Mouse (Mus musculus) layer of hippocampus, adult 11-12 months (tissue): ENCODE measurements at regions not wholly inside any gene's neighbourhood (a gene's known extent, or its start where the extent isn't known, plus 50 kb on each side); places are given as distances from the start of the nearest gene placed in this dataset.

ENCODE experiments used
- DNase-seq: peaks from one replicate; pipeline ENCODE4 v3.0.0; 2022; ENCODE audit warnings: low spot score

- DNase-seq: no peak
These were observed 147.3 kb upstream of the Usp24 start for GRCm38 (mm10) chr4:106168741-106169140.

- no peak for DNase-seq
These were observed 146.5 kb upstream of the Usp24 start for GRCm38 (mm10) chr4:106169466-106169865.

- no peak for DNase-seq
These were observed 145.3 kb upstream of the Usp24 start for GRCm38 (mm10) chr4:106170731-106171130.

GRCm38 (mm10) chr4:106175352-106175751, 140.7 kb upstream of the Usp24 start:
- DNase-seq: no peak

- DNase-seq: no peak
These were observed 130.1 kb upstream of the Usp24 start for GRCm38 (mm10) chr4:106185745-106186501.

GRCm38 (mm10) chr4:106186684-106187083, 129.3 kb upstream of the Usp24 start:
- DNase-seq: no peak

- DNase-seq: no peak
These were observed 125.8 kb upstream of the Usp24 start for GRCm38 (mm10) chr4:106190248-106190647.

GRCm38 (mm10) chr4:106191331-106191730, 124.7 kb upstream of the Usp24 start:
- no peak for DNase-seq

- no peak for DNase-seq
These were observed 124.2 kb upstream of the Usp24 start for GRCm38 (mm10) chr4:106191843-106192242.

GRCm38 (mm10) chr4:106193204-106193945, 122.6 kb upstream of the Usp24 start:
- DNase-seq: no peak

GRCm38 (mm10) chr4:106195497-106196166, 120.4 kb upstream of the Usp24 start:
- DNase-seq: no peak

GRCm38 (mm10) chr4:106199833-106200232, 116.2 kb upstream of the Usp24 start:
- peak; percentile 21 for DNase-seq

GRCm38 (mm10) chr4:106200241-106200640, 115.8 kb upstream of the Usp24 start:
- DNase-seq: no peak

GRCm38 (mm10) chr4:106202554-106202953, 113.5 kb upstream of the Usp24 start:
- DNase-seq: no peak

- no peak for DNase-seq
These were observed 110.8 kb upstream of the Usp24 start for GRCm38 (mm10) chr4:106205200-106205599.

GRCm38 (mm10) chr4:106206023-106206422, 110.0 kb upstream of the Usp24 start:
- no peak for DNase-seq

GRCm38 (mm10) chr4:106209465-106209864, 106.5 kb upstream of the Usp24 start:
- DNase-seq: no peak

GRCm38 (mm10) chr4:106209975-106210374, 106.0 kb upstream of the Usp24 start:
- no peak for DNase-seq

GRCm38 (mm10) chr4:106214170-106214569, 101.8 kb upstream of the Usp24 start:
- DNase-seq: no peak

GRCm38 (mm10) chr4:106220621-106221020, 95.4 kb upstream of the Usp24 start:
- DNase-seq: no peak

- peak; percentile 48 for DNase-seq
These were observed 90.7 kb upstream of the Usp24 start for GRCm38 (mm10) chr4:106225184-106225862.

GRCm38 (mm10) chr4:106227428-106227827, 88.6 kb upstream of the Usp24 start:
- no peak for DNase-seq
